Mouse (Mus musculus) mouse trophoblast stem cell (cell line): ENCODE results near the gene Utrn.

Source experiments
- in situ Hi-C, 2 experiments: fragments of 300-500 bp; cut with MseI, MboI; formaldehyde crosslinking; loops; 2 replicates in 1 of 2; 3 replicates in 1 of 2; pipeline ENCODE4 v1.15.1; 2025

Utrn gene

DNA sequence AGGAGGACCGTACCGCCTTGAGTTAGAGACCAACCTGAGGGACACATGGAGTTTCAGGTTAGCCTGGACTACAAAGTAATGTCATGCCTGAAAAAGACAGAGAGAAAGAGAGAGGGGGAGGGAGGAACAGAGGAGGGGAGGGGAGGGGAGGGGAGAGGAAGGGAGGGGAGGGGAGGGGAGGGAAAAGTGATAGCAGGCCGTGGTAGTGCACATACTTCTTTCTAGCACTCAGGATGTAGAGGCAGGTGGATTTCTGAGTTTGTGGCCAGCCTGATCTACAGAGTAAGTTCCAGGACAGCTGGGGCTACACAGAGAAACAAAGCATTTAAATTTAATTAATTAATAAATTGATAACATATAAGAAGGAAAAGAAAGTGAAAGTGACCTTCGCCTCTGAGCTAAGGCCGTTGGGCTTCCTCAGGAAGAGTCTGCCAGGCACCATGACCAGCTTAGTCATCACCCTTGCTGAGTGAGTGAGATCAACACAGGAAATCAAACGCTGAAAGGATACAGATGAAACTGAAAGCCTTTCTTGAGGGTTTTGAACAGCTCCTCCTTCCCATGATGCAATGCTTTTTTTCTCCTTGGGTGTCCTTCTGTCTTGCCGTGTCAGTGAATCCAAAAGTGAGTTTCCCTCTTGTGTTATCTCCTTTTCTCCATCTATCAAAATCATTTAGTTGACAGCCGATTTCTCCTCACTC lies 5.6 kb upstream of the Utrn start:
- in situ Hi-C loops, result no loop called here

DNA sequence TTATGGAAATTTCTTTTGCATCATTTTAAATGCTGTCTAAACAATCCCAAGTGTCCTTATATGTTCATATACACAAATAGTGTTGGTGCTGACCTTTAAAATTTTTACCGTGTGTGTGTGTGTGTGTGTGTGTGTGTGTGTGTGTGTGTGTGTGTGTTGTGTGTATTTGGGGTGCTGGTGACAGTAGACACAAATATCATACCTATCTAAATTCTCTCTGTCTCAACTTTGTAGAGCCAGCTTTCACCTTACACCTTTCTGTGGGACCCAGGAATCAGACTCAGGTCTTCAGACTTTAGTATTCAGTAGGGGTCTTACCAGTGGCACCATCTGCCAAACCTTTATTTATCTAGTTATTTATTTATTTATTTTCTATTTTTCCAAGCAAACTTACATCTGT lies 681 bp upstream of the Utrn start:
- in situ Hi-C loops, result loop anchor here in 1 of 2 experiments (5.0 kb wide), 1 partner anchor 47 kb away; no protein-coding TSS in a partner anchor

DNA sequence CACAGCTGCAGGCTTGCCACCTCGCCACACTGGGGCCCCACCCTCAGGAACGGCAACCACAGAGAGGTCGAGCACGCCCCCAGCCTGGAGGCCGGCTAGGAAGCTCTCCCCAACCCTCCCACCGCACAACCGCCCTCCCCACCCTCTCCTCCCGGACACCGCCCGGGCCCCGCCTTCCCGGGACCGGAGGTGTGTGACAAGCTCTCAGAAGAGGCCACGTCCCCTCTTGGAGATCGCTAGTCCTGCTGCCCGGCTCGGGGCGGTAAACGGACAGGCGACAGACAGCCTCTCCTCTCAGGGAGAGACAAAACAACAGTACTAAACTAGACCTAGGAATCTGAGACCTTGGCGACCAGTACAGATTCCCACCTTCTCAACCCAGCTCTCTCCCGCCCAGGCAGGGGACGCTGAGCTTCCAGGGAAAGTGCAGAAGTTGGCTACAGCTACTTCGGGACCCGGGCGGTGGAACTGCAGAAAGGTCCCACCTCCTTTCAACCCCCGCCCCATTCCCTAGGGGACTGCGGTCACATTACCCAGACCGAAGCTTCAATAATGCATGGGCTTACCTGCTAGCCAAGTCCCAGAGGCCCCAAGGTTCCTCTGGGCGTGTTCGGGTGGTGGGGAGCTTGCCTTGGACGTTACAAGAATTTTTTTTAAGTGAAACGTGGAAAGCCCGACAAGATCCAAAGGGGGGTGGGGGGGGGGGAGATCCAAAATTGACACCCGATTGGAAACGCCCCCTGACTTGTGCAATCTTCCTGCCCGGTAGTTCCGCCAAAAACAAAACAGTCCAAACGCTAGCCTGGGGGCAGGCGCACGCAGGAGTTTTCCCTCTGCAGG lies 756 bp downstream of the Utrn start:
- in situ Hi-C loops, result loop anchor here in 1 of 2 experiments (5.0 kb wide), 1 partner anchor 49 kb away; no protein-coding TSS in a partner anchor

DNA sequence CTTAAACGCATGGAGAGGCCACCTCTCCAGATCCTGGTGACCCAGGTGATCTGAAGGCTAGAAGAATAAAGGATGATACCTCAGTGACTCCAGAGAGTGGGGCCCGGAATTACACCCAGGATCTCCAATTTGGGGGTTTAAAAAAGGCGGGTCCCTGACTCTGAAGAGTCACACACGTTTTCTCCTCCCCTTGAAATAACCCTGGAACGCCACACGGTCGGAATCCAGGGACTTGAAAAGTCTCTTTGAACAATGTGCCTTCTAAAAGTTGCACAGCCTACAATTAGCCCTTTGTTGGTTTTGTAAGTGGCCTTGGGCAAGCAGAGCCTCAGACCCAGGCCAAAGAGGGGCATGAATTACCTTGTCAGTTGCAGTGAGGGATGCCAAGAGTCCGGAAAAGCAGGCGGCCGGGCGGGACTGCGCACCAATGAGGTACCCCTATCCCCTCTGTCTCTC lies 1.4 kb downstream of the Utrn start:
- in situ Hi-C loops, result loop anchor here in 1 of 2 experiments (5.0 kb wide), 1 partner anchor 50 kb away; no protein-coding TSS in a partner anchor

DNA sequence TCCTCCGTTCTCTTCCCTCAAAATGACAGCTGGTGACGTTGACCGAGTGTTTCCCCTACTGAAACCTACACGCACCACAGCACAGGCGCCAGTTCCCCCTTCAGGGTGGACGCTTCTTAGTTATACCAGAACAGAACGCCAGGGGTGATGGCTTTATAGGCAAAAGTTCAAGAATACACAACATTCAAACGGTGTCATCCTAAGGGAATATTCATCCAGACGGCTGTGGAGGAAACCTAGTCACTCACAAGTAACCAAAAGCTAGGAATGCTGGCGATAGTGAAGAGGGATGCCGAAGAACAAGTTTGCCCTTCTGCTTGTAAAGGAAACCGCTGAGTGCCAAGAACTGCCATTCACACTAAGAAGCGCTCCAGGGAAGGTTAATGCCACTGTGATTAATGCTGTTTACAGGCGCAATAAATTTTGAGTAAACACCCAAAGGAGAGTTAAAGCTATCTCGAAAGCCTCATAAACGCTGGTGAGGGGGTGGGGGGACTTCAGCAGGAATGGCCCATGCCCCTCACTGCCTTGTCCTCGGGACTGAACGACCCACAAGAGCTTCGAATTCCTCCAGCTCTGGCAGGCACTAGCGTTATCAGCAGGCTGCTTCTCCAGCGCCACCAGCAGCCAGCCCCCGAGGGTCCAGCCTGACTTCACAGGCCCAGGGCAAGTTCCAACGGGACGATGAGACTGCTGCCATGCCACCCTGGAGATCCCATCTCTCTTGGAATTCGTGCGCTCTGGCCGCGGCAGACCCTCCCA lies 2.0 kb downstream of the Utrn start:
- in situ Hi-C loops, result loop anchor here in 1 of 2 experiments (5.0 kb wide), 1 partner anchor 50 kb away; no protein-coding TSS in a partner anchor

DNA sequence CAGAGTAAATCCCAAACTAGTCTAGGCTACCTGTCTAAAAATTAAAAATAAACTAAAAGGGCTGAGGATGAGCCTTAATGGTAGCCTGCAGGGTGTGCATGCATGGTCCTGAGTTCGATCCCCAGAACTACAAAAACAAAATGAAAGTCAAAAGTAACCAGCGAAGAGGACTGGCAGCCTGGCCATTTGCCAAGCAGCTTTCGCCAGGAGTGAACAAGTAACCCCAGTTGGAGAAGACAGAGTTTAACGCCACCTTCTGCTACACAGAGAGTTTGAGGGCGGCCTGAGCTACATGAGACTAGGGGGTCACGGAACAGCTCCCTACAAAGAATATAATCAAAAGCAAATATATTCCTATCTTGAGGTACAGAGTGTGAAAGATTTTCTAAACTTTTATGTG lies 4.0 kb downstream of the Utrn start:
- in situ Hi-C loops, result loop anchor here in 1 of 2 experiments (5.0 kb wide), 1 partner anchor 52 kb away; no protein-coding TSS in a partner anchor

DNA sequence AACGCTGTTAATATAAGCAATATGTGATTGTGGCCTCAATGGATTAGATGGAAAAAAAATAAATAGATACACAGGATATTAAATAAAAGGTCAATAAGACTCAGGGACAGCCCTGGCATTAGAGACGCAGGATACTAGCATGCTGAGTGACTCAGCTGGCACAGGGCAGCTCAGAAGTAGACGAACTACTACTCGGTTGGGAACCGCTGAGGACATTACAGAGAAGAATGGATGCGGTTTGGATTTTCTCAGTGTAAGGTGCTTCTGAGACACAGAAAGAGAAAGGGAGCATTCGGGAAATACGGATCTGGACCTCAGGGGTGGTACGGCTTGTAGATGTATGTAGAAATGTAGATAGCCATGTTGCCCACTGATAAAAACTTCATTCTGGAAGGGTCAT lies 5.6 kb downstream of the Utrn start:
- in situ Hi-C loops, result no loop called here

DNA sequence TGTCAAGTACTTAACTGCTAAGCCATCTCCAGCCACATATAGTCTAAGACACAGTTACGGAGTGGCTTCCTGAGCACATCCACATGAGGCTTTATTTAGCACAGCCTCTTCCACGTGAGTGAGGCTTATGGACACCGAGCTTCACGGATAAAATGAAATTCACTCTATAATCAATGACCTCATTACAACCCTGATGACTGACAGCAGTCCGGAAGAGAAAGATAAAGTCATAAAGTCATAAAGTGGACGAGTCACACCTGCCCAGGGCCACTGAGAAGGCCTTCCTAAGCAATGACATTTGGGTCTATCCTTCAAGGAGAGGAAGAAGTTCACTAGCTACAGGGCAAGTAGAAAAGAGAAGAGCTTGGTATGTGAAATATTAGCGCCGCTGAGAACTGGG lies 7.1 kb downstream of the Utrn start:
- in situ Hi-C loops, result no loop called here

DNA sequence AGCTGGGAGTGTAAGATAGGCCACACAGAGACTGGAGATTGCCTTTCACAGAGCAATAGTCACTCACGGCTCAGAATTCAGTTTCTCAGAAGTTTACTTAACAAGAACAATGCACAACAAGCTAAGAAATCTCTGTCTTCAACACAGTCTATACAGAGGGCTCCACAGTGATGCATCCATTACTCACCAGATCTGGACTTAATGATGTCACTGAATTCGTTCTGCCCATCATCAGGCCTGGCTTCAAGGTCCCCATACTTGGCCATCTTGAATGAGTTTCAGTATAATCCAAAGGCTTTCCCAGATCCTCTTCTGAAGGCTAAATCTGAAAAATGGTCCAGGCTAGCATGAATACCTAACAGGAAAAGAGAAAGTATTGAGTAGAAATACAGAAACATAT lies 7.8 kb downstream of the Utrn start:
- in situ Hi-C loops, result no loop called here

DNA sequence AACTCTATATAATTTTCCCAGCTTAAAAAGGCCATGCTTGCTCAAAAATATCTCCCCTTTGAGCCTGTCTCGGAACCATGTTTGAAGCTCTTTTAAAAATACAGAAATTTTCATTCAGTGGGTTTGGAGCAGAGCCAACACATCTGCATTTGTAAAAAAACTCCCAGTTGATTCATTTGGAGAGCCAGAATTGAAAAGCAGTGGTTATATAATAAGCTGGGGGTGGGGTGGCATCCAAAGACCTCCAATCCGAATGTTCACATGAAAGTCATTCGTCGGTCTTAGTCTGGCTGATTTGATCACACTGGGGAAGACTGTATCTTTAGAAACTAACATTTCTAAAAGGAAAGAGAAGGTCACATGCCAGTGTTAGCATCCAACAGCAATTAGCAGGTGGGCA lies 8.4 kb downstream of the Utrn start:
- in situ Hi-C loops, result no loop called here

DNA sequence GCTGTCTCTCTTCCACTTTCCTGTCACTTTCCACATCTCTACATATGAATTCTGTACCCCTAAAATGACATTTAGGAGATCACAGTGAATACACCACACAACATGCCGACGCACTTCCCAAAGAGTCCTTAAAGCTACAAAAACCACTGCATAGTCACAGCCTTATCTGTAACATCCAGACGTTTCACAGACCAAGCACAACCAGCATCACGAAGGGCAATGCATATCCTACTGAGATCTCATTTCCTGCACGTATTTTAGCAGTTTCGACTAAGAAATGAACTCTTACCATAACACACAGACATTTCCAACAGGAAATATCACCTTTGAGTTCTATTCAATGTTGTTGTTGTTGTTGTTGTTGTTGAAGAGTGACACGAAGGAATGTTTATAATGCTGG lies 8.8 kb downstream of the Utrn start:
- in situ Hi-C loops, result no loop called here

DNA sequence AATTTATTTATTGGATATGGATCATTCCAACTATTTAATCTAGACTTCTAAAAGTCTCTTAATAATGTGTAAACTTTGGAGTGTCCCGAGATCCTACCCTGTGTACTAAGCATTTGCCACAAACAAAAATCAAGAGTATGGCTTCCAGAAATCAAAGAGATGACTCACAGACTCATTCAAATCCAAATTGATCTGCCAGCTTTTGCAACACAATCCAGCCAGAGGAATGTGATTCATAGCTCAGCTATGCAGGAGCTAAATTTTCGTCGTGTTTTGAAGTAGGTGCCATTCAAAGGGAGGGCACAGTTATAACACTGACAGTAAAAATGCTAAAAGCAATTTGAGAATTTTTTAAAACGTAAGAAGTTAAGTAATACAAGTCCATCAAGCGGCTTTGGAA lies 11.1 kb downstream of the Utrn start:
- in situ Hi-C loops, result no loop called here

DNA sequence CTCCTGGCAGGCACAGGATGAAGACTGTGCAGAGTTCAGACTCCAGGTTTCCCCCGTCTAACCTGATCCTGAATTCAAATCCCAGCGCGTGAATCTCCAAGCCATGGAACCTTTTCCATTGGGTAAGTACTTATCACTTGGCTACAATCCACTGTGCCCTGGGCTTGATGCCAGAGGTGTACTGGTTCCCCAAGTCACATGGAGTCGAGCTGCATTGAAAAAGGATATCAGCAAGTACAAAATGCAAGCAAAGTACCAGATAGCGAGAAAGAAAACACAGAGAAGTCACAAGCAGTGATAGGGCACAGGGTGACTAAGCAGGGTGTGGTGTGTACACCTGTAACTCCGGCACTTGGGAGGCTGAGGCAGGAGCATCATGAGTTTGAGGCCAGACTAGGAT lies 14.9 kb downstream of the Utrn start:
- in situ Hi-C loops, result no loop called here

DNA sequence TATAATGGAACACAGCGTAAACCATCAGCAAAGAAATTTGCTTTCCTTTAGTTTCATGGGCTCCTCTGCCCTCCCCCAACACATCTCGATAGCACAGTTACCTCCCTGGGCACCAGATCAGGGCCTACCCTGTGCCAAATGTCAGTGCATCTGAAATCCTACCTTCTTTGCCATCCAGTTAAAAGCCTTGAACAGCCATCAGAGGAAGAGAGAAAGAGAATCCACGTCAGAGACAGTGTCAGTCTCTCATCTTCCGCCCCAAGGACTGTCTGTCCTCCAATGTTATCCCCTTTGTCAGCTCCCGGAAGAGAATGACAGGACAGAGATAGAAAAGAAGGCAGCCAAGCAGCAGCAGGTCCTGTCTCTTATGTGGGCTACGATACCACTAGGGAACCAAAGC lies 15.4 kb downstream of the Utrn start:
- in situ Hi-C loops, result no loop called here

DNA sequence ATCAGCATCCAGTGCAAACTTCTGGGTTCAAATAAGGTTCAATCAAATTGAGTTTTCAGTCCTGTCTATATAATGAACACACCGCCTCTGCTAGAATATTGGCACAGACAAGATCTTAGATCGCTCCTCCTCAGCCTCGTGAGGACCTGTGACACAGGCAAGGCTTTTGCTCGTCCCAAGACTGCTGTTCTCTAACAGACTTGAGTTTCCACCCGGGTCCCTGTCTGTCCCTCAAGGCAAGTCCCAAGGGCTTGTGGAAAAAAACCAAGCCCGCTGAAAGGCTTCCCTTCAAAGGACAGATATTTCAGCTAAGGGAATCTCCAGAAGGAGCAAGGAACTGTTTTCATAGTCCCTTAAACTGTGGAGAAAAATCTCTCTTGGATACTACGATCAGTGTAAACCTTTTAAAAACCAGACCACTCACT lies 16.0 kb downstream of the Utrn start:
- in situ Hi-C loops, result no loop called here

DNA sequence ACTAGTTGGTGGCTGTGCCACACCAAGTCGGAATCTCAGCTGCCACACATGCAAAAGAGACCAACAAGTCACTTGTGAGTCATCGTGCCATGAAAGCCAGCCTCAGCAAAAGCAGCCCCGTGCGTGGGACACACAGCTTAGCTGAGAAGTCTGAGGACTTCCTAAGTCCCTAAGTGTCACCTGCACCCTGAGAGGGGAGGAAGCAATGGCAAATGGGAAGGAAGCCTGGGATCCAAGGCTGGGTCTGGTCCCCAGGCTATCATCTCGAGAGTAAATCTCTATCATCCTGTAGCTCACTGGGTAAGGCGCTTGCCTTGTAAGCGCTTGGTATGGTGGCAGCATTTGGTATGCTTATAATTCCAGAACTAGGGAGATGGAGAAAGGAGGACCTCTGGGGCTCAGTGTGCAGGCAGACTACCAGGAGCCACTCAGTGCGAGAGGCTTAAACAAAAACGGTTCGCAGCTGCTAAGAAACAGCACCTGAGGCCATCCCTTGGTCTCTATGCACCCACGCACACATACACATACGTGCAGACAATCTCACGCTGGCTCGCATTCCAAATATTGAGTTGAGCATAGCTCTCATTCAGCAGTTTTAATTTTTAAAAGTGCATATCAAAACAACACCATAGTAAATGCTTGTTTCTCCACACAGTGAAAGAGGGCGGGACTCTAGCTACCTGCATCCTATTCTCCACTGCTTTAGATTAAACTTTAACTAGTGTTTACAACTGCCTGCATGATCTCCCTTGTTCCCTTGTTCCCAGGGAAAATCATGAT lies 16.6 kb downstream of the Utrn start:
- in situ Hi-C loops, result no loop called here

DNA sequence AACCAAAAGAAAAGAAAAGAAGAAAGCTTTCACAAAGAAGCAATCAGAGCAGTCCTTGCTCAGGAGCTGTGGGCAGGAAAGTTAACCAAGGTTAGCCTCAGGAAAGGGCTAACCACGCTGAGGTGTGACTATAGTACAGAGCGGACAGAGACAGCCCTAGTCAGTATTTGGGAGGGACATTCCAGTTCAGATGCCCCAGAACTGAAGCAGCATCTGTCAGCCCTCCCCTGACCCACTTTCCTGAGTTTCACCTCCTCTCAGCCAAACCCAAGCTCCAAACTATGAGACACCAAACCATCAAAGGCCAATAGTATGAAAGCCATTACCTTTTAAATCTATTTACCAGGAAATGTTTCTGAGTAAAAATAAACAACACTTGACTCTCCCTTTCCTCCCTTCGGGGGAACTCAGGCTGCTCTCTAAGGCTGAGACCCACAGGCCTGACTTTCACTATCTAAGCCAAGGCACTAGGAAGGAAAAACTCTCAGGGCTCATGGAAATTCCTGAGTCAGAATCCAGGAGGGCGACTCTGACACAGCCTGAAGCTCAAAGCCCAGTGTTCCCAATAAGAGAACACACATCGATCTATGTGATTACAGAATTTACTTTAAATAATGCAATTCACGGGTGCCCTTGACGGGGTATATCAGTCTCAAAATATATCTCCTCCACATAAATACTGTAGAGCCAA lies 18.2 kb downstream of the Utrn start:
- in situ Hi-C loops, result no loop called here

DNA sequence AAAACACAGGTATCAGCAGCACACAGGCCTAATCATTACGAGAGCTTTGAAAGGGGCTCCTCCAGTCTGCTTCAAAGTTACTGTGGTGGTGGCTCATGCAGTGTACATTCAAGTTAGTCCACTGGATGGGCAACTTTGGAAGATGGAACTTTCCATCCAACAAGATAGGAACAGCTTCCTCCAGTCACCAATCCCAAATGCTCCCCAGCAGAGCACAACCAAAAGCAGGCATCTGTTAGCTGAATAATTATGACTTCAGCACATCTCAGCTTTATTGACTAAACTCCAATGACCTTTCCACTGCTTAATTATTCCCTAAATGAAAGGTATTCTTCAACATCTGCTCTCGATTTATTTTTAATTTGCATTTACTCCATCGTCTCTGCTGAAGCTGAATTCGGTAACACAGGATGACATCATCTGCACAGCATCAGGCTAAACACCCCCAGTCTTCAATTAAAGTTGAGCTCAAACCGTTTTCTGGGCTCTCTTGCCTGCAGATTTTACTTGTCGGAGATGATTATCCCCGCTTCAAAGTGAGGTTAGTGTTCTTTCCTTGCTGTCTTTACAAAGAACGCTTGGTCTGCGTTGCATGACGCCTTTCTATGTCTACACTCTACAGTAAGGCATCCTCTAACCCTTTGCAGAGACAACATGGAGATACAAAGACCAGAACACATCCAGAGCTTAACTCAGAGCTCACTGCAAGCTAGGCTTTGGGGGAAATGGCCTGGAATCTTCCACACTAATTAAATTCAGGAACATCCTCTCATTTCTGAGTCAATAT lies 20.6 kb downstream of the Utrn start:
- in situ Hi-C loops, result no loop called here

DNA sequence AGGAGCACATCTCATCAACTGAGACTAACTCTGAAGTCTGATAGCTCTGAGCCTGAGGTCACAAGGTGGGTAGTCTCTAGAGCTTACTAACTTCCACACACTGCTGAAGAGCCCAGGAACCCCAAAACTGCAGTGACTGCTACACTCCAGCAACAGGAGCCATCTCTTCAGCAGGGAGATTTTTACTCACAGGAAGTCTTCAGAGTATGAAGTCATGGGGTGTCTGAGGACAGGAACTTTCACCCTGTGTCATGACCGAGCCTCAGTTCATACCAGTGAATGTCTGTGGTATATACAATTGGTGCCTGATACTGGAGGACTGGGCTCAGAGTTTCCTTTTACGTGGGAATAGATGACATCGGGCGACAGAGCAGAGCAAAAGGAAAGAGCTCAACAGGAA lies 26.6 kb downstream of the Utrn start:
- in situ Hi-C loops, result no loop called here

DNA sequence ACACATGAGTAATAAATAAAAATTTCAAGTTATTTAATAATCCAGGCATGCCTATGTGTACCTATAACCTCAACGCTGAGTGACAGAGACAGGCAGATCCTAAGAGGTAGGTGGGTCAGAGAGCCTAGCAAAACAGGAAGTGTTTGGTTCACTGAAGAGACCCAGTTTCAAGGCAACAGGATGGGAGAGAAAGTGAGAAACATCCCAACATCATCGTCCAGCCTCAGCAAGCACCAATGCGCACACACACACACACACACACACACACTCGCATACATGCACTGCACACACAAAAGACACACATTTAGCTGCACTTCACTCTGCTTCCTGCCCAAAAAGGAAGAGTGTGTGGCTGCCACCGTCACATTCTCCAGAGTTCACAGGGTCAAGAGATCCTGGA lies 27.7 kb downstream of the Utrn start:
- in situ Hi-C loops, result no loop called here
